Mouse (Mus musculus) forebrain, postnatal 0 days (tissue): ENCODE measurements at regions not wholly inside any gene's neighbourhood (a gene's known extent, or its start where the extent isn't known, plus 50 kb on each side); places are given as distances from the start of the nearest gene placed in this dataset.

Source experiments
- ATAC-seq: fragments of 200-750 bp; cut with Nextera tagmentation; 2 replicates; pipeline ENCODE4 v1.8.0; 2017; ENCODE audit warnings: mild to moderate bottlenecking, moderate library complexity
- DNase-seq: peaks from one replicate; pipeline ENCODE4 v3.0.0-alpha.2; 2015
- H3K27ac ChIP-seq: fragments of 300-500 bp; sonication (generic); 2 replicates; pipeline ENCODE4 v1.5.1; 2014; ENCODE audit warnings: low read depth, mild to moderate bottlenecking, antibody characterized with exemption, low read length, moderate library complexity, mixed read lengths
- H3K27me3 ChIP-seq: fragments of 300-500 bp; sonication (generic); 2 replicates; pipeline ENCODE4 v1.6.1; 2014; ENCODE audit warnings: mild to moderate bottlenecking, low read length, mixed read lengths; ENCODE audit not compliant: insufficient read depth
- H3K36me3 ChIP-seq: fragments of 300-500 bp; sonication (generic); 2 replicates; pipeline ENCODE4 v1.6.1; 2014; ENCODE audit warnings: mild to moderate bottlenecking, moderate library complexity; ENCODE audit not compliant: insufficient read depth
- H3K4me1 ChIP-seq: fragments of 300-500 bp; sonication (generic); 2 replicates; pipeline ENCODE4 v1.6.1; 2014; ENCODE audit warnings: antibody characterized with exemption; ENCODE audit not compliant: insufficient read depth
- H3K4me2 ChIP-seq: fragments of 300-500 bp; sonication (generic); 2 replicates; pipeline ENCODE4 v1.6.1; 2014; ENCODE audit warnings: low read depth, mild to moderate bottlenecking, moderate library complexity
- H3K4me3 ChIP-seq: fragments of 300-500 bp; sonication (generic); 2 replicates; pipeline ENCODE4 v1.5.1; 2014; ENCODE audit warnings: low read depth, low read length, mixed read lengths
- H3K9ac ChIP-seq: fragments of 300-500 bp; sonication (generic); 2 replicates; pipeline ENCODE4 v1.6.1; 2014; ENCODE audit warnings: mild to moderate bottlenecking
- H3K9me3 ChIP-seq: fragments of 300-500 bp; sonication (generic); 2 replicates; pipeline ENCODE4 v1.6.1; 2016; ENCODE audit warnings: low read length
- CTCF ChIP-seq: sonication (generic); IDR thresholded peaks from 2 replicates; pipeline ENCODE4 v1.5.1; 2016; ENCODE audit warnings: antibody characterized with exemption, control low read depth, low read depth
- WGBS: fragments of 180-500 bp; shearing (Covaris S2); extraction: QIAGEN DNeasy Blood & Tissue Kit; methylation state at CpG from one replicate; pipeline ENCODE4 v1.1.7; 2014; 5-methylcytosine and 5-hydroxymethylcytosine counted together

GRCm38 (mm10) chr9:91048569-91048968 is 313.6 kb upstream of the Zic4 start:
- Histone ChIP-seq H3K36me3 (no peaks in the 10 kb centered on the region), H3K27me3 (no peaks in the 10 kb centered on the region), H3K9ac (no peak overlapping the region), H3K4me3 (no peak overlapping the region), H3K4me2 (no peak overlapping the region), H3K9me3 (no peaks in the 10 kb centered on the region), H3K27ac (no peak overlapping the region), H3K4me1 (no peaks in the 10 kb centered on the region)
- WGBS, result 44% methylated on average over 2 of the region's 2 CpGs
- no peak for TF ChIP-seq CTCF
- DNase-seq, result no peak
- no peak for ATAC-seq

GRCm38 (mm10) chr9:91053065-91053793 is 309.0 kb upstream of the Zic4 start:
- H3K36me3 ChIP-seq, result no peaks in the 10 kb centered on the region
- no peaks in the 10 kb centered on the region for H3K9me3 ChIP-seq
- H3K27ac ChIP-seq, result no peak overlapping the region
- no peak for DNase-seq
- no peaks in the 10 kb centered on the region for H3K27me3 ChIP-seq
- 46% methylated on average over 4 of the region's 4 CpGs for WGBS
- no peak overlapping the region for H3K4me3 ChIP-seq
- TF ChIP-seq CTCF, result no peak
- ATAC-seq, result no peak
- H3K4me2 ChIP-seq, result no peak overlapping the region
- no peak overlapping the region for H3K9ac ChIP-seq
- no peaks in the 10 kb centered on the region for H3K4me1 ChIP-seq

GRCm38 (mm10) chr9:91059460-91059859 is 302.8 kb upstream of the Zic4 start:
- H3K27me3 ChIP-seq, result no peaks in the 10 kb centered on the region
- H3K36me3 ChIP-seq, result no peaks in the 10 kb centered on the region
- no peak overlapping the region for H3K27ac ChIP-seq
- H3K9ac ChIP-seq, result no peak overlapping the region
- H3K4me3 ChIP-seq, result no peak overlapping the region
- TF ChIP-seq CTCF, result no peak
- H3K4me1 ChIP-seq, result no peaks in the 10 kb centered on the region
- WGBS, result 90% methylated on average over 4 of the region's 4 CpGs
- H3K4me2 ChIP-seq, result no peak overlapping the region
- ATAC-seq (no peak), DNase-seq (no peak)
- H3K9me3 ChIP-seq, result no peaks in the 10 kb centered on the region

GRCm38 (mm10) chr9:91069496-91069895 is 292.7 kb upstream of the Zic4 start:
- no peaks in the 10 kb centered on the region for H3K9me3 ChIP-seq
- no peaks in the 10 kb centered on the region for H3K4me1 ChIP-seq
- no peak for TF ChIP-seq CTCF
- DNase-seq (no peak), ATAC-seq (no peak)
- WGBS, result 70% methylated on average over 5 of the region's 5 CpGs
- no peak overlapping the region for H3K4me2 ChIP-seq
- no peak overlapping the region for H3K27ac ChIP-seq
- H3K27me3 ChIP-seq, result no peaks in the 10 kb centered on the region
- H3K9ac ChIP-seq, result no peak overlapping the region
- no peak overlapping the region for H3K4me3 ChIP-seq
- H3K36me3 ChIP-seq, result no peaks in the 10 kb centered on the region

GRCm38 (mm10) chr9:91073366-91074174 is 288.6 kb upstream of the Zic4 start:
- Histone ChIP-seq H3K9ac (no peak overlapping the region), H3K9me3 (no peaks in the 10 kb centered on the region), H3K36me3 (no peaks in the 10 kb centered on the region), H3K4me2 (no peak overlapping the region), H3K4me1 (no peaks in the 10 kb centered on the region), H3K27me3 (no peaks in the 10 kb centered on the region), H3K4me3 (no peak overlapping the region), H3K27ac (no peak overlapping the region)
- DNase-seq (no peak), ATAC-seq (no peak)
- 64% methylated on average over 4 of the region's 4 CpGs for WGBS
- TF ChIP-seq CTCF, result no peak

- Histone ChIP-seq H3K4me1 (no peaks in the 10 kb centered on the region), H3K9me3 (no peaks in the 10 kb centered on the region), H3K27ac (no peak overlapping the region), H3K9ac (no peak overlapping the region), H3K4me3 (no peak overlapping the region), H3K36me3 (no peaks in the 10 kb centered on the region), H3K4me2 (no peak overlapping the region), H3K27me3 (no peaks in the 10 kb centered on the region)
- no peak for DNase-seq
- no peak for ATAC-seq
- no peak for TF ChIP-seq CTCF
- 37% methylated on average over 5 of the region's 5 CpGs for WGBS
These were observed 288.1 kb upstream of the Zic4 start for GRCm38 (mm10) chr9:91074175-91074480.

- Histone ChIP-seq H3K4me1 (no peaks in the 10 kb centered on the region), H3K27ac (no peak overlapping the region), H3K9me3 (no peaks in the 10 kb centered on the region), H3K27me3 (no peaks in the 10 kb centered on the region), H3K4me2 (no peak overlapping the region), H3K4me3 (no peak overlapping the region), H3K36me3 (no peaks in the 10 kb centered on the region), H3K9ac (no peak overlapping the region)
- TF ChIP-seq CTCF, result no peak
- no peak for DNase-seq
- ATAC-seq, result no peak
- 13% methylated on average over 1 of the region's 1 CpGs for WGBS
These were observed 284.7 kb upstream of the Zic4 start for GRCm38 (mm10) chr9:91077490-91077889.
